Mouse (Mus musculus): Measurements from ENCODE around the gene Dnah14. TPM values are rescaled to one million over a fixed set of nuclear protein-coding genes. Genes with fewer than 3 reads are reported as not detected.

The Dnah14 gene
- total and polyA plus RNA-seq, 2 experiments from 2014 or later, result under 0.01 to 0.70 TPM

DNA sequence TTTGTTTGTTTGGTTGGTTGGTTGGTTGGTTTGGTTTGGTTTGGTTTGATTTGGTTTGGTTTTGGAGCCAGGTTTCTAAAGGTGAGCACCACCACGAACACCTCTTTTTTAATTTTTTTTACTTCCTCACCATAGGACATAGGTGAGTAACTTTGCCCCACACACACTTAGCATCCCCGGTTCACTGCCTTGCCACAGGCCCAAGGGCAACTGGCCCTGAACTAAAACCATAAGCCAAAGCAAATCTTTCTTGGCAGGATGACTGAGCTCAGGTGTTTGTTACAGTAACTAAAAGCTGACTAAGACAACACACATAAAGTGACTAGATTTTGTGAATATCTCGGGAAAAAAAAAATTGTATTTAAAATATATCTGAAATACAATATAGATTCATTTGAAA lies 271.0 kb downstream of the Dnah14 start:
- TF ChIP-seq CTCF (IDR thresholded peaks at IDR 0.05), result no peak
- 88% methylated on average over 3 of the region's 3 CpGs for WGBS

GRCm38 (mm10) chr1:181848210-181848609 lies 271.9 kb downstream of the Dnah14 start:
- Histone ChIP-seq H3K9me3 (ENCODE audit: low read length) (no peaks in the 10 kb centered on the region), H3K27me3 (ENCODE audit: insufficient read depth, low read length) (no peaks in the 10 kb centered on the region), H3K9ac (replicated peaks; ENCODE audit: low read length, poor library complexity, severe bottlenecking) (no peak overlapping the region), H3K4me3 (ENCODE audit: low read depth, low read length) (no peak overlapping the region), H3K27ac (ENCODE audit: low read depth, low read length) (no peak overlapping the region), H3K36me3 (ENCODE audit: insufficient read depth, low read length) (no peaks in the 10 kb centered on the region), H3K4me1 (ENCODE audit: insufficient read depth, low read length) (0 out of 2 replicates have a peak, but pooled peaks cover 2% of the 10 kb centered on the region), H3K4me2 (ENCODE audit: low read depth, low read length, poor library complexity, severe bottlenecking) (no peak overlapping the region)
- WGBS, result 100% methylated on average over 1 of the region's 1 CpGs
- no peak for ATAC-seq (ENCODE audit: low FRiP score)
- DNase-seq (ENCODE audit: low spot score), result no peak
- no peak for TF ChIP-seq CTCF (IDR thresholded peaks at IDR 0.05)

More for the DNA sequence above, 271.0 kb downstream of the Dnah14 start:
- ATAC-seq (ENCODE audit: low FRiP score) (no peak), DNase-seq (ENCODE audit: low spot score) (no peak)
- H3K9me3 ChIP-seq (ENCODE audit: low read length), result no peaks in the 10 kb centered on the region
- no peak overlapping the region for H3K4me2 ChIP-seq (ENCODE audit: low read depth, low read length, poor library complexity, severe bottlenecking)
- H3K27me3 ChIP-seq (ENCODE audit: insufficient read depth, low read length), result no peaks in the 10 kb centered on the region
- H3K27ac ChIP-seq (ENCODE audit: low read depth, low read length), result no peak overlapping the region
- H3K36me3 ChIP-seq (ENCODE audit: insufficient read depth, low read length), result no peaks in the 10 kb centered on the region
- H3K9ac ChIP-seq (replicated peaks; ENCODE audit: low read length, poor library complexity, severe bottlenecking), result no peak overlapping the region
- H3K4me3 ChIP-seq (ENCODE audit: low read depth, low read length), result no peak overlapping the region
- H3K4me1 ChIP-seq (ENCODE audit: insufficient read depth, low read length), result 0 out of 2 replicates have a peak, but pooled peaks cover 4% of the 10 kb centered on the region

DNA sequence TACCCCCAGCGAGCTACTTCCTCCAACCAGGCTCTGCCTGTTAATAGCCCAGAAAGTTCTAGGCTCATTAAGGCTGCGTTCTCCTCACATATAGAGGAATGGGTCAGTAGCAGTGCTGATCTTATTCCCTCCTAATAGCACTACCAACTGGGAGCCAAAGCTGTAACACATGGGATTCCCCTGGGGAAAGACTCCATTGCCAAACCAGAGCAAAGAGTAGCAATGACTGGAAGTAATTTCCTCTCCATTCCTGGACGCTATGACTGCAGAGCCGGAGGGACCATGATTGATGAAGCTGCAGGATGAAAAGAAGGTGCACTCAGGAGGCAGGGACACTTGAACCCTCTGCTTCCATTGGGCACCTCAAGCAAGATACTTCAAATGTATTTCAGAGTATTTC lies 274.1 kb downstream of the Dnah14 start:
- WGBS, result 87% methylated on average over 4 of the region's 4 CpGs
- no peaks in the 10 kb centered on the region for H3K36me3 ChIP-seq (ENCODE audit: insufficient read depth, low read length)
- no peak for TF ChIP-seq CTCF (IDR thresholded peaks at IDR 0.05)

DNA sequence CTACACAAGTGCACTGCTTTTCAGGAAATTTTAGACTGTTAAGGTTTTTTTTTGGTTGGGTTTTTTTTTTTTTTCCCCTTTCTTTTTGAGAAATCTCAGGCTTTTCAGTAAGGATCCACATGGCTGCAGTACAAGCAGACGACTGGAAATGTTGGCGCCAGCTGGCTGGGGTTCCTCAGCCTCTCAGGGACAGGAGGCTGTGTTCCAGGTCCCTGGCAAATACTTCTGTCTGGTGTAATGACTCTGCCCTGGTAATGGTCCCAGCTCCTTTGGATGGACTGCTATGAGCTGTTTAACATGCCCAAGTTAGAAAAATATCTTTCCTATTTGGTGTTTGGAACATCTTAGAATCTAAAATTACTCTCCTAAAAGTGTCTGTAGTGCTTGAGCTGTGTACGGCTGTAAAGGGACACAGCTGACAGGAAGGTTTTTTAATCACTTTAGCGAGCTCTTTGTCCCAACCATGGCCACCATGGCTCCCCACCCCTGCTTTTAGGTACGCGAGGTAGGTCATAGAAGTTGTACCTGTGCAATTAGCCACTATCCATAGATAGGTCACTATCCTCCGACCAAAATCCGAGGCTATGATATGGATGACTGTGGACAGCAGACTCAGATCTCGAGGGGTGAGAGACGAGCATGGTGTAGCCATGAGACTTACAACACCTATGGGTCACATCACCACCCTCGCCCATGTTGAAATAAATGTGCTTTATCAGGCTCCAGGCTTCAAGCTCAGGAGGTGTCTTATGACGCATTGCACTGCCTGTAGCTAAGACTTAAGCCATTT lies 275.4 kb downstream of the Dnah14 start:
- no peaks in the 10 kb centered on the region for H3K4me1 ChIP-seq (ENCODE audit: insufficient read depth, low read length)
- DNase-seq (ENCODE audit: low spot score) (peak; percentile 73), ATAC-seq (ENCODE audit: low FRiP score) (no peak)
- H3K4me2 ChIP-seq (ENCODE audit: low read depth, low read length, poor library complexity, severe bottlenecking), result no peak overlapping the region
- H3K4me3 ChIP-seq (ENCODE audit: low read depth, low read length), result no peak overlapping the region
- no peaks in the 10 kb centered on the region for H3K36me3 ChIP-seq (ENCODE audit: insufficient read depth, low read length)
- no peak for TF ChIP-seq CTCF (IDR thresholded peaks at IDR 0.05)
- H3K27me3 ChIP-seq (ENCODE audit: insufficient read depth, low read length), result no peaks in the 10 kb centered on the region
- 83% methylated on average over 12 of the region's 12 CpGs for WGBS
- no peak overlapping the region for H3K27ac ChIP-seq (ENCODE audit: low read depth, low read length)
- H3K9me3 ChIP-seq (ENCODE audit: low read length), result no peaks in the 10 kb centered on the region
- no peak overlapping the region for H3K9ac ChIP-seq (replicated peaks; ENCODE audit: low read length, poor library complexity, severe bottlenecking)

More for the DNA sequence above, 274.1 kb downstream of the Dnah14 start:
- ATAC-seq (ENCODE audit: low FRiP score) (no peak), DNase-seq (ENCODE audit: low spot score) (peak; percentile 50)
- Histone ChIP-seq H3K27me3 (ENCODE audit: insufficient read depth, low read length) (no peaks in the 10 kb centered on the region), H3K27ac (ENCODE audit: low read depth, low read length) (no peak overlapping the region), H3K9ac (replicated peaks; ENCODE audit: low read length, poor library complexity, severe bottlenecking) (no peak overlapping the region), H3K4me2 (ENCODE audit: low read depth, low read length, poor library complexity, severe bottlenecking) (no peak overlapping the region), H3K4me1 (ENCODE audit: insufficient read depth, low read length) (no peaks in the 10 kb centered on the region), H3K9me3 (ENCODE audit: low read length) (no peaks in the 10 kb centered on the region), H3K4me3 (ENCODE audit: low read depth, low read length) (no peak overlapping the region)

GRCm38 (mm10) chr1:181852466-181852865 lies 276.1 kb downstream of the Dnah14 start:
- Histone ChIP-seq H3K4me2 (ENCODE audit: low read depth, low read length, poor library complexity, severe bottlenecking) (no peak overlapping the region), H3K9me3 (ENCODE audit: low read length) (no peaks in the 10 kb centered on the region), H3K9ac (replicated peaks; ENCODE audit: low read length, poor library complexity, severe bottlenecking) (no peak overlapping the region), H3K4me1 (ENCODE audit: insufficient read depth, low read length) (no peaks in the 10 kb centered on the region), H3K27me3 (ENCODE audit: insufficient read depth, low read length) (no peaks in the 10 kb centered on the region), H3K27ac (ENCODE audit: low read depth, low read length) (no peak overlapping the region), H3K36me3 (ENCODE audit: insufficient read depth, low read length) (no peaks in the 10 kb centered on the region), H3K4me3 (ENCODE audit: low read depth, low read length) (no peak overlapping the region)
- ATAC-seq (ENCODE audit: low FRiP score) (no peak), DNase-seq (ENCODE audit: low spot score) (no peak)
- no peak for TF ChIP-seq CTCF (IDR thresholded peaks at IDR 0.05)
- WGBS, result 53% methylated on average over 13 of the region's 13 CpGs

DNA sequence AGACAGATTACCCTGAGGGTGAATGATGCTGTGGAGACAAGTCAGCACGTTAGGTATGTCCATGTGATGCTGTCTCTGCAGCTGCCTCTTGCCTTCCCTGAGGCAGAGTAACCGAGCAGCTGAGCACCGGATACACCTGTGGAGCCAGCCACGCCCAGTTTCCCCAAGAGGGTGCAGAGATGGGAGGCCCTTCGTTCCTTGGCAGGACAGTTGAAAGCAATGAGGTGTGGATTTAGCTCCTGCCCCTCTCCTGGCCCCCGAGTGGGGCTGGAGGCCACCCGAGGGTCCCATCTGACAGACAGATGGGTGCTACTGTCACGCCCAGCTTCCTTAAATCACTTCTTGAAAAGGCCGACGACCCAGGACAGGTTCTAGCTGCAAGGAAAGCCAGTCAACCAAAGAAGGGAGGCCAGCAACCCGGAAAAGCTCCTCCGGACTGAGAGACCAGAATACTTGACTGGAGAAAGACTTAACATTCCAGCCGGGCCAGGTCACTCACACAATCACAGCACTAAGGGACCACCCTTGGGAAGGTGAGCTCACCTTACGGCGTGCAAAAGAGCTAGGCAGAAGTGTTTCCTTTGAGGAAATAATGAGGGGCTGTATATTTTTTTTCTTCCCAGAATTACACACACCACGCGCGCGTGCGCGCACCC lies 276.9 kb downstream of the Dnah14 start:
- Histone ChIP-seq H3K27ac (ENCODE audit: low read depth, low read length) (no peak overlapping the region), H3K27me3 (ENCODE audit: insufficient read depth, low read length) (no peaks in the 10 kb centered on the region), H3K4me2 (ENCODE audit: low read depth, low read length, poor library complexity, severe bottlenecking) (peak overlapping the region; percentile 23), H3K36me3 (ENCODE audit: insufficient read depth, low read length) (no peaks in the 10 kb centered on the region), H3K9me3 (ENCODE audit: low read length) (no peaks in the 10 kb centered on the region), H3K4me3 (ENCODE audit: low read depth, low read length) (peak overlapping the region; percentile 0; the same call in 1 of the 2 replicates), H3K9ac (replicated peaks; ENCODE audit: low read length, poor library complexity, severe bottlenecking) (no peak overlapping the region), H3K4me1 (ENCODE audit: insufficient read depth, low read length) (no peaks in the 10 kb centered on the region)
- WGBS, result 15% methylated on average over 15 of the region's 21 CpGs
- DNase-seq (ENCODE audit: low spot score) (no peak), ATAC-seq (ENCODE audit: low FRiP score) (no peak)
- no peak for TF ChIP-seq CTCF (IDR thresholded peaks at IDR 0.05)
